Mouse (Mus musculus): ENCODE measurements around the gene Zdhhc8.
A peak's percentile ranks its signal among the peaks of the same experiment; 100 is the strongest.

Zdhhc8 gene

GRCm38 (mm10) chr16:18231047-18231446 lies 3.9 kb downstream of the Zdhhc8 start:
- no peak for DNase-seq (ENCODE audit: low spot score)

- DNase-seq (ENCODE audit: low spot score), result no peak
Measured at GRCm38 (mm10) chr16:18230617-18231016, 4.3 kb downstream of the Zdhhc8 start.

- no peak for DNase-seq (ENCODE audit: low spot score)
Measured at GRCm38 (mm10) chr16:18229622-18230021, 5.3 kb downstream of the Zdhhc8 start.

- no peak for DNase-seq (ENCODE audit: low spot score)
Measured at GRCm38 (mm10) chr16:18228856-18229255, 6.1 kb downstream of the Zdhhc8 start.

GRCm38 (mm10) chr16:18227897-18228422 lies 7.0 kb downstream of the Zdhhc8 start:
- no peak for DNase-seq (ENCODE audit: low spot score)

- DNase-seq (ENCODE audit: low spot score), result no peak
Measured at GRCm38 (mm10) chr16:18227187-18227586, 7.7 kb downstream of the Zdhhc8 start.

- no peak for DNase-seq (ENCODE audit: low spot score)
Measured at GRCm38 (mm10) chr16:18222188-18222587, 12.7 kb downstream of the Zdhhc8 start.

DNA sequence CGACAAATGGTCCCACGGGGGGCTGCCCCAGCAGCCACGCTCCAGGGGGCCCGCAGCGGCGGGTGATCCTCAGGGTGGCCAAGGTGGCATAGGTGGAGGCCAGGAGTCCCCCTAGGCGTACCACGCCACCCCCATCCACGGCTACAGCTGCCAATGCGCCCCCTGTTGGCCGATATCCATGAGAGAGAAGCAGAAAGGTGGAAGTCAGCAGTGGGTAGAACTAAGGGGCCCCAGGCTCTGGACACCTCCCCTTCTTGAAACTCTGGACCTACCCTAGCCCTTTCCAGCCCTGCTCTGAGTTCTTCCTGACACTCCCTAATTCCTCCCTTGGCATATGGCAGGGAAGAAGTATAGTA lies 13.4 kb downstream of the Zdhhc8 start:
- DNase-seq (ENCODE audit: low spot score), result no peak

- no peak for DNase-seq (ENCODE audit: low spot score)
Measured at GRCm38 (mm10) chr16:18220856-18221542, 13.9 kb downstream of the Zdhhc8 start.

GRCm38 (mm10) chr16:18220001-18220400 lies 14.9 kb downstream of the Zdhhc8 start:
- no peak for DNase-seq (ENCODE audit: low spot score)

DNA sequence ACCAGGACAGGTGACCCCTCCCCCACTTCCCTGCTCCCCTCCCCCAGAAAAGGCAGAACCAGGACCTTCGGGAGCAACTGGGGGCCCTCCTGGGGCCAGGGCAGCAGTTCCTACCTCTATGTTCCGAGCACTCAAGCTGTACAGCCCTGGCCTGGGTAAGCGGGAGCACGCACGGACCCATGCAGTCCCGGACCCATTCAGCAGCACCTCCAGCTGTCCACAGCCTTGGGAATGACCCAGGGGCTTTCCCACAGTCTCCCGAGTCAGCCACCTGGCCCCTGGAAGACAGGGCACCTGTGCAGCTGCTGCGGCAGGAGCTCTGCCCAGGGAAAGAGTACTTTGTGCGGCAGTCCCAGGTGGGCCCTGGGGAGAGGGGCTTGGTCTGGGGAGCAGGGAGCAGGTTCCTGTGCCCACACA lies 16.3 kb downstream of the Zdhhc8 start:
- no peak for DNase-seq (ENCODE audit: low spot score)

DNA sequence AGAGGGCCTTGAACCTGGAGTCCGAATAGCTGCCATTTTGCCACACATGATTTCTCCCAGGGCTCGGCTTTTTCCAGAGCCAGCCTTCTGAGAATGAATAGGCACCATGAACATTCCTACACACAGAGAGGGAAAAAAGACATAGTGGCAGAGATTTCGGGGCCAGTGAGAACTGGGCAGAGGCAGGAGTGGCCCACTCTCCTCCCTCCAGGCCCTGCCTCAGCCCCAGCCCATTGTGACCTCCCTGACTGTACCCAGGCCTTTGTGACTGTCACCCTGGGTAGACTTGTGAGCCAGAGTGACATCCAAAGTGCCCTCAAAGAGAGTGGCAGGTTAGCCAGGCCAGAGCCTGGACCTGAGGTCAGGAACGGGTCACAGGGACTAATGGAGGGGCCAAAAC lies 17.4 kb downstream of the Zdhhc8 start, which contains the start of gene Ccdc188:
Gene Ccdc188 (plus strand): TSS at position 301 of the 400 bp plus-strand sequence.
- no peak for DNase-seq (ENCODE audit: low spot score)

- no peak for DNase-seq (ENCODE audit: low spot score)
Measured at GRCm38 (mm10) chr16:18214858-18215257, 20.1 kb downstream of the Zdhhc8 start.

DNA sequence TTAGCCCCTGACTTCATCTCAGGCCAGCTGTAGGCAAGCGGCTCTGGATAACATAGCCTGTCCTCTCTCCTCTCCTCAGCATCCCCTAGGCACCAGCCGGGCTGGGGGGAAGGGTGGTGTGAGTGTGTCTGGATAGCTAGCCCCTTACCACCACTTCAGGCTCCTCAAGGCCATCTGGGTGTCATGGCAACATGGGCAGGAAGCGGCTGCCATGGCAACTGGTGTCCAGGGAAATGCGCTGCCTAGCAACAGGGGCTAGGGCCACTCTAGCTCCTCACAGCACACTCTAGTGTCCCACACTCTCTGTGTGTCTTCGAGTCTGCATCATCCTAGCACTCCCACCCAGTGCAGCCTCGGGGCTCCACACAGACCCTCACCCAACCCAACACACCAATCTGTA lies 21.2 kb downstream of the Zdhhc8 start:
- DNase-seq (ENCODE audit: low spot score), result no peak

- peak; percentile 75 for DNase-seq (ENCODE audit: low spot score)
Measured at GRCm38 (mm10) chr16:18211417-18212171, 23.3 kb downstream of the Zdhhc8 start.

DNA sequence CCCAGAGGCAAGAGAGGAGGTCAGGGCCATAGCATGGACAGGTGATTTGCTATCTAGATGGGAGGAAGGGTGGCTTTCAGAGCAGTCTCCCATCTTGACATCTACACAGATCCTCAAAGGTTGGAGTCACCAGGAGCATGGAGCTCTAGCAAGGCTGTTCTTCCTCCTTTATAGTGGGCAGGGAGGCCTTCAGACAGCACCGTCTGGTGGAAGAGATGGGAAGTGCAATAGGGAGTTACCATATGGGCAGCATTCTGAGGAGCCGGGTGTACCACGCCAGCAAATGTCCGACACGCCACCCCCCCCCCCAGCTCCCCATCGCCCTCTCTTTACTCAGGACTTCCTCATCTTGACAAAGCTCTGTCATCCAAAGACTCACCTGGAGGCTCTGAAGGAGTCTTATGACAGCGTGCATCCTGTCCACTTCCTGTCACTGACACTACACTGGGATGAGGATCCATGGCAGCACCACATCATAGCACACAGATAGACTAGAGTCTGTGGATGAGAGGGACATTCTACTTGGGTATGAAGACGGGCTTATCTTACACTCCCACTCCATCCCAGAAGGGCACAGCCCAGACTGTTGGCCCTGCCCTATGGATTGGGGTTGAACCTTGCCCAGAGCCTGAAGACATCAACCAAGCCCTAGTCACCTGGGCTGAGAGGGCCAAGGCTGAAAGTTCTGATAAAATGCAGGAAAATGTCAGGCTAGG lies 24.1 kb downstream of the Zdhhc8 start:
- no peak for DNase-seq (ENCODE audit: low spot score)

DNA sequence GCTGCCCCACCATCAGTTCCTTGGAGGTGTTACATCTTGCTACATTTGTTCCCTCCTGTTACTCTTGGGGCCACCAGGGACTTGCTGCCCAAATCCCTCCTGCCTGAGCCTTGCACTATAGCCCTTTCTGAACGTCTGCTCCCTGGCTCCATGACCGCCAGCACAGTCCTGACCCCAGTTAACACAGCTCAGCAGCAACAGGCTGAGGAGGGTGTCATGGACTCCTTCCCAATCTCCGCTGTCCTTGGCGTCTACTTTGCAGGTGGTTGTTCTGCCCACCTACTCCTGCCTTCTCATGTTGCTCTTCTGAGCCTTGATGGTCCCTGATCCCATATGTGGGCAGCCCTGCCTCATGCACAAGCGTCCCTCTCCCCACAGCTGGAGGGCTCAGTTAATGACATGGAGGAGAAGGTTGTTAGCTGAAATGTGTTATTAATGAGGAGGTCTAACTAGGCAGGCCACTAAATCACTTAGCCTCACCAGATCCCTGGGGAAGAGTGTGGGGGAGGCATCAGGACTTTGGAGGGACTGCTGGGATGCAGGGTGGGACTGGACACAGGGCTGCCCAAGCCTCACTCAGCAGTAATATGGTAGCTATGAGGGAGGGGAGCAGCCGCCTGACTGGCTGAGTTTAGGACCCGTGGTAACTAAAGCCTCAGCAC lies 31.4 kb downstream of the Zdhhc8 start:
- no peak for DNase-seq (ENCODE audit: low spot score)

GRCm38 (mm10) chr16:18202061-18202460 lies 32.9 kb downstream of the Zdhhc8 start:
- DNase-seq (ENCODE audit: low spot score), result no peak

DNA sequence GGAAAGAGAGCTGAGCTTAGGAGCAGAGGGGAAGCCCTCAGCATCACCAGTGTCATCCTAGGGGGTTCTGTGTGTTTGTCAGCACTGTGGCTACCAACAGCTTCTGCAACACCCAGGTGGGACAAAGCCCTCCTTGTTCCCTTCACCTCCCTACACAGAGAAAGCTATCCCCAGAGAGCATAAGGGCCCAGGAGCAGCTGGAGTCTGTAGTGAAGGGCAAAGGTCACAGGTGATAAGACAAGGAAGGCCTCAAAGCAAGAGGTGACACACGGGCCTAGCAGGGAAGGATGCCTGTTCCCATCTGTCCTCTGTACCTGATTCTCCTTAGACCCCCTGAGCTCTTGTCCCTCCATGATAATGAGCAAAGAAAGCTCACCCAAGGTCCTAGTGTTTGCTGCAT lies 33.3 kb downstream of the Zdhhc8 start:
- DNase-seq (ENCODE audit: low spot score), result no peak

- no peak for DNase-seq (ENCODE audit: low spot score)
Measured at GRCm38 (mm10) chr16:18200062-18200461, 34.9 kb downstream of the Zdhhc8 start.

GRCm38 (mm10) chr16:18198365-18199098 lies 36.4 kb downstream of the Zdhhc8 start:
- no peak for DNase-seq (ENCODE audit: low spot score)
